Mouse (Mus musculus): ENCODE measurements around the gene Hectd4. TPM values are rescaled to one million over a fixed set of nuclear protein-coding genes. Genes with fewer than 3 reads are reported as not detected.

The Hectd4 gene
- polyA plus RNA-seq, 1 experiment from 2014 or later: 6.8 TPM

GRCm38 (mm10) chr5:121233726-121234125, 13.7 kb downstream of the Hectd4 start:
- Histone ChIP-seq H3K4me3 (ENCODE audit: low read depth, low read length) (no peak overlapping the region), H3K27me3 (ENCODE audit: insufficient read depth, low read length) (no peaks in the 10 kb centered on the region), H3K4me2 (no peak overlapping the region), H3K27ac (ENCODE audit: low read depth) (no peak overlapping the region), H3K9me3 (ENCODE audit: low read depth, low read length) (no peaks in the 10 kb centered on the region), H3K36me3 (ENCODE audit: insufficient read depth) (no peaks in the 10 kb centered on the region), H3K9ac (no peak overlapping the region), H3K4me1 (ENCODE audit: insufficient read depth) (no peaks in the 10 kb centered on the region)
- ATAC-seq (ENCODE audit: insufficient read depth) (no peak), DNase-seq (no peak)
- no peak for TF ChIP-seq CTCF (IDR thresholded peaks at IDR 0.05; ENCODE audit: low read depth)
- 66% methylated on average over 2 of the region's 2 CpGs for WGBS

- Histone ChIP-seq H3K9ac (no peak overlapping the region; the same call in 1 of the 2 replicates), H3K9me3 (ENCODE audit: low read depth, low read length) (no peaks in the 10 kb centered on the region), H3K4me1 (ENCODE audit: insufficient read depth) (no peaks in the 10 kb centered on the region), H3K27ac (ENCODE audit: low read depth) (peak overlapping the region; percentile 48; the same call in 1 of the 2 replicates), H3K4me3 (ENCODE audit: low read depth, low read length) (no peak overlapping the region), H3K4me2 (no peak overlapping the region), H3K36me3 (ENCODE audit: insufficient read depth) (no peaks in the 10 kb centered on the region), H3K27me3 (ENCODE audit: insufficient read depth, low read length) (no peaks in the 10 kb centered on the region)
- ATAC-seq (ENCODE audit: insufficient read depth) (peak; percentile 65; the same call in 1 of the 2 replicates), DNase-seq (no peak)
- WGBS: 49% methylated on average over 5 of the region's 5 CpGs
- no peak for TF ChIP-seq CTCF (IDR thresholded peaks at IDR 0.05; ENCODE audit: low read depth)
Measured at GRCm38 (mm10) chr5:121236171-121236570, 16.2 kb downstream of the Hectd4 start.

GRCm38 (mm10) chr5:121238208-121238607, 18.2 kb downstream of the Hectd4 start:
- Histone ChIP-seq H3K4me3 (ENCODE audit: low read depth, low read length) (no peak overlapping the region), H3K27me3 (ENCODE audit: insufficient read depth, low read length) (no peaks in the 10 kb centered on the region), H3K4me1 (ENCODE audit: insufficient read depth) (no peaks in the 10 kb centered on the region), H3K27ac (ENCODE audit: low read depth) (no peak overlapping the region), H3K4me2 (no peak overlapping the region), H3K9me3 (ENCODE audit: low read depth, low read length) (no peaks in the 10 kb centered on the region), H3K36me3 (ENCODE audit: insufficient read depth) (no peaks in the 10 kb centered on the region), H3K9ac (no peak overlapping the region)
- ATAC-seq (ENCODE audit: insufficient read depth) (no peak), DNase-seq (no peak)
- TF ChIP-seq CTCF (IDR thresholded peaks at IDR 0.05; ENCODE audit: low read depth): no peak
- WGBS: 70% methylated on average over 2 of the region's 2 CpGs

GRCm38 (mm10) chr5:121239846-121240245, 19.8 kb downstream of the Hectd4 start:
- WGBS: 69% methylated on average over 5 of the region's 5 CpGs
- no peaks in the 10 kb centered on the region for H3K4me1 ChIP-seq (ENCODE audit: insufficient read depth)
- no peak overlapping the region for H3K27ac ChIP-seq (ENCODE audit: low read depth)
- H3K9ac ChIP-seq: no peak overlapping the region
- ATAC-seq (ENCODE audit: insufficient read depth) (no peak), DNase-seq (no peak)
- no peak overlapping the region for H3K4me3 ChIP-seq (ENCODE audit: low read depth, low read length)
- no peaks in the 10 kb centered on the region for H3K36me3 ChIP-seq (ENCODE audit: insufficient read depth)
- no peaks in the 10 kb centered on the region for H3K27me3 ChIP-seq (ENCODE audit: insufficient read depth, low read length)
- H3K4me2 ChIP-seq: no peak overlapping the region
- H3K9me3 ChIP-seq (ENCODE audit: low read depth, low read length): no peaks in the 10 kb centered on the region
- TF ChIP-seq CTCF (IDR thresholded peaks at IDR 0.05; ENCODE audit: low read depth): no peak

GRCm38 (mm10) chr5:121241182-121241581, 21.2 kb downstream of the Hectd4 start:
- Histone ChIP-seq H3K4me3 (ENCODE audit: low read depth, low read length) (no peak overlapping the region), H3K9me3 (ENCODE audit: low read depth, low read length) (no peaks in the 10 kb centered on the region), H3K36me3 (ENCODE audit: insufficient read depth) (no peaks in the 10 kb centered on the region), H3K27ac (ENCODE audit: low read depth) (no peak overlapping the region), H3K27me3 (ENCODE audit: insufficient read depth, low read length) (no peaks in the 10 kb centered on the region), H3K4me1 (ENCODE audit: insufficient read depth) (no peaks in the 10 kb centered on the region), H3K9ac (no peak overlapping the region), H3K4me2 (no peak overlapping the region)
- DNase-seq (no peak), ATAC-seq (ENCODE audit: insufficient read depth) (no peak)
- no peak for TF ChIP-seq CTCF (IDR thresholded peaks at IDR 0.05; ENCODE audit: low read depth)

- WGBS: 38% methylated on average over 1 of the region's 1 CpGs
Measured at GRCm38 (mm10) chr5:121242261-121242660, 22.2 kb downstream of the Hectd4 start.

GRCm38 (mm10) chr5:121242701-121243100, 22.7 kb downstream of the Hectd4 start:
- 78% methylated on average over 1 of the region's 1 CpGs for WGBS
- DNase-seq (no peak), ATAC-seq (ENCODE audit: insufficient read depth) (no peak)
- H3K9ac ChIP-seq: no peak overlapping the region
- no peaks in the 10 kb centered on the region for H3K36me3 ChIP-seq (ENCODE audit: insufficient read depth)
- no peak overlapping the region; the same call in 1 of the 2 replicates for H3K4me2 ChIP-seq
- no peak overlapping the region for H3K4me3 ChIP-seq (ENCODE audit: low read depth, low read length)
- H3K9me3 ChIP-seq (ENCODE audit: low read depth, low read length): no peaks in the 10 kb centered on the region
- no peak for TF ChIP-seq CTCF (IDR thresholded peaks at IDR 0.05; ENCODE audit: low read depth)
- H3K27me3 ChIP-seq (ENCODE audit: insufficient read depth, low read length): no peaks in the 10 kb centered on the region
- no peak overlapping the region; the same call in 1 of the 2 replicates for H3K27ac ChIP-seq (ENCODE audit: low read depth)
- H3K4me1 ChIP-seq (ENCODE audit: insufficient read depth): no peaks in the 10 kb centered on the region

More at GRCm38 (mm10) chr5:121242261-121242660, 22.2 kb downstream of the Hectd4 start:
- H3K4me2 ChIP-seq: no peak overlapping the region; the same call in 1 of the 2 replicates
- H3K36me3 ChIP-seq (ENCODE audit: insufficient read depth): no peaks in the 10 kb centered on the region
- no peak overlapping the region for H3K4me3 ChIP-seq (ENCODE audit: low read depth, low read length)
- no peak for ATAC-seq (ENCODE audit: insufficient read depth)
- H3K4me1 ChIP-seq (ENCODE audit: insufficient read depth): no peaks in the 10 kb centered on the region
- H3K27ac ChIP-seq (ENCODE audit: low read depth): no peak overlapping the region; the same call in 1 of the 2 replicates
- TF ChIP-seq CTCF (IDR thresholded peaks at IDR 0.05; ENCODE audit: low read depth): no peak
- H3K27me3 ChIP-seq (ENCODE audit: insufficient read depth, low read length): no peaks in the 10 kb centered on the region
- DNase-seq: no peak
- H3K9ac ChIP-seq: no peak overlapping the region
- H3K9me3 ChIP-seq (ENCODE audit: low read depth, low read length): no peaks in the 10 kb centered on the region

All from lung, embryonic 14.5 days (tissue).